ENCODE assay signal across 21 mouse cellular contexts in the genomic region with DNA sequence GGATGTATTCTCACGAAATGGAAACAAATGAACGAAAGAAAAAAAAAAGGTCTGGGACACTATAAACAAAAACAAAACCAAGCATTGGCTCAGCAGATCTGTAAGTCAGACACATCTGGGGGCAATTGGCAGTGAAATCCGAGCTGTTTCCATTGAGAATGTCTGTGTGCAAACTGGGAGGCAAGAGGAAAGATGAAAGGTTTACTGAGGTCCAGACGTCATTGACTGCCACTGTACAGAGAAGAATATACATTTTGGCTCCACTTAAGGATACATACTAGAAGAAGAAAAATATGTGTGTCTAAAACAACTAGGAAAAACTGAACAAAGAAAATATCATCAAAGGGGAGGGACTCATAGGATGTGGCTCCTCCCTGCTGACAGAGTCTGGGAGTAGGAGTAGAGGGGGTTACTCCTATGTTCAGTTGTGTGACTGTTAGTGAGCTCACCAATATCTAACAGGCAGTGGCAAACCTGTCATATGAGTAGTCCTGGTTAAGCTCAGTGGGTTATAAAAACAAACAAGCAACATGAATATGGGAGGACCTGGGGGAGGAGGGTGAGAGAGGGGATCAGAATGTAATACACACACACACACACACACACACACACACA.
DNase-seq lines count a peak whose midpoint lies in the region; ATAC-seq and TF ChIP-seq lines count a peak whose summit lies in the region.
"Had no signal": no experiment of that assay in that cellular context is flagged by ENCODE, and none has a peak within 500 bp of the region (broad histone marks: within the 10 kb centered on the region; RNA-seq: fewer than 3 reads in every experiment).

No protein-coding gene starts in this region.

- H3K9ac ChIP-seq in lung, embryonic 14.5 days = no peak overlapping the region
- H3K9ac ChIP-seq in neural tube, embryonic 11.5 days (ENCODE audit: low read length) = no peak overlapping the region
- H3K9ac ChIP-seq: forebrain, postnatal 0 days; heart, embryonic 12.5 days; hindbrain, embryonic 15.5 days; liver, embryonic 12.5 days; lung, embryonic 15.5 days had no signal

- H3K27me3 ChIP-seq in lung, embryonic 14.5 days (ENCODE audit: insufficient read depth, low read length) = no peaks in the 10 kb centered on the region
- H3K27me3 ChIP-seq in neural tube, embryonic 11.5 days (ENCODE audit: control insufficient read depth, insufficient read depth, low read length) = no peaks in the 10 kb centered on the region
- H3K27me3 ChIP-seq: heart, embryonic 12.5 days; hindbrain, embryonic 15.5 days; liver, embryonic 12.5 days; lung, embryonic 15.5 days had no signal

- no peak for TF ChIP-seq POLR2A in lung, adult 2 months (IDR thresholded peaks at IDR 0.05; ENCODE audit: borderline replicate concordance, extremely low read depth, low read depth, low read length)

- DNase-seq in lung, embryonic 14.5 days = peak; percentile 17
- DNase-seq in lung, adult 2 months = no peak
- peak; percentile 27 for DNase-seq in embryo, embryonic 11.5 days (ENCODE audit: low read depth, low spot score)
- peak; percentile 81 for DNase-seq in forelimb bud, embryonic 11.5 days (ENCODE audit: low read depth, low spot score)
- DNase-seq in neural tube, embryonic 11.5 days (ENCODE audit: low spot score) = peak; percentile 14
- DNase-seq in frontal cortex, postnatal 36 days (ENCODE audit: low spot score in 2 of 2) = no peak
- DNase-seq: cerebellum, adult 9-10 months; forebrain, postnatal 0 days; gastrocnemius, adult 2 months; heart, postnatal 14 days; kidney, adult 11 months; layer of hippocampus, postnatal 36 days; lung, postnatal 4 days; midbrain, embryonic 14.5 days; retina, postnatal 1 day had no signal

- H3K4me3 ChIP-seq in lung, embryonic 14.5 days (ENCODE audit: low read depth, low read length) = no peak overlapping the region
- H3K4me3 ChIP-seq in lung, adult 2 months (replicated peaks; ENCODE audit: extremely low read depth, low read depth, low read length) = no peak overlapping the region
- no peak overlapping the region for H3K4me3 ChIP-seq in neural tube, embryonic 11.5 days (ENCODE audit: low read depth, low read length)
- H3K4me3 ChIP-seq: gastrocnemius, adult 2 months; heart, embryonic 12.5 days; hindbrain, embryonic 15.5 days; liver, embryonic 12.5 days; lung, embryonic 15.5 days had no signal

- no peak for TF ChIP-seq CTCF in lung, embryonic 14.5 days (IDR thresholded peaks at IDR 0.05; ENCODE audit: low read depth)
- TF ChIP-seq CTCF in lung, adult 2 months (IDR thresholded peaks at IDR 0.05; ENCODE audit: insufficient read depth, low read length) = no peak

- H3K9me3 ChIP-seq in lung, embryonic 14.5 days (ENCODE audit: low read depth, low read length) = no peaks in the 10 kb centered on the region
- H3K9me3 ChIP-seq in neural tube, embryonic 11.5 days (ENCODE audit: control insufficient read depth, low read length) = no peaks in the 10 kb centered on the region
- H3K9me3 ChIP-seq: heart, embryonic 12.5 days; hindbrain, embryonic 15.5 days; liver, embryonic 12.5 days; lung, embryonic 15.5 days had no signal

- 23% methylated on average over 4 of the region's 4 CpGs for WGBS in lung, embryonic 14.5 days
- 25% methylated on average over 4 of the region's 4 CpGs for WGBS in lung, adult 2 months
- WGBS in neural tube, embryonic 11.5 days = 33% methylated on average over 4 of the region's 4 CpGs

- no peak overlapping the region for H3K27ac ChIP-seq in lung, embryonic 14.5 days (ENCODE audit: low read depth)
- no peak overlapping the region for H3K27ac ChIP-seq in neural tube, embryonic 11.5 days (ENCODE audit: low read depth, low read length)
- H3K27ac ChIP-seq: gastrocnemius, adult 2 months; hindbrain, embryonic 15.5 days; kidney, postnatal 0 days; liver, embryonic 12.5 days; lung, embryonic 15.5 days had no signal

- H3K4me1 ChIP-seq in lung, embryonic 14.5 days (ENCODE audit: insufficient read depth) = no peaks in the 10 kb centered on the region
- H3K4me1 ChIP-seq in lung, adult 2 months (ENCODE audit: control insufficient read depth, insufficient read depth, low read length) = no peaks in the 10 kb centered on the region
- H3K4me1 ChIP-seq in neural tube, embryonic 11.5 days (ENCODE audit: control insufficient read depth, insufficient read depth, low read length) = no peaks in the 10 kb centered on the region
- H3K4me1 ChIP-seq: liver, embryonic 12.5 days; lung, embryonic 15.5 days had no signal

- no peak for ATAC-seq in lung, embryonic 14.5 days (ENCODE audit: insufficient read depth)
- no peak for ATAC-seq in neural tube, embryonic 11.5 days (ENCODE audit: insufficient read depth, low FRiP score, low TSS enrichment)
- no peak for ATAC-seq in monocyte, adult 5-6 weeks (replicated peaks; ENCODE audit: insufficient number of reproducible peaks, low FRiP score, low TSS enrichment, poor library complexity, severe bottlenecking)
- ATAC-seq: forebrain, postnatal 0 days; liver, embryonic 12.5 days had no signal

- H3K36me3 ChIP-seq in lung, embryonic 14.5 days (ENCODE audit: insufficient read depth) = no peaks in the 10 kb centered on the region
- no peaks in the 10 kb centered on the region for H3K36me3 ChIP-seq in neural tube, embryonic 11.5 days (ENCODE audit: control insufficient read depth, insufficient read depth, low read length)
- H3K36me3 ChIP-seq: heart, embryonic 12.5 days; hindbrain, embryonic 15.5 days; liver, embryonic 12.5 days; lung, embryonic 15.5 days had no signal

- H3K4me2 ChIP-seq in lung, embryonic 14.5 days = no peak overlapping the region
- H3K4me2 ChIP-seq in neural tube, embryonic 11.5 days (ENCODE audit: low read depth) = no peak overlapping the region
- H3K4me2 ChIP-seq: heart, embryonic 12.5 days; hindbrain, embryonic 15.5 days; liver, embryonic 12.5 days; lung, embryonic 15.5 days had no signal

Comparison
In these comparisons a context has a peak if more than half of its experiments do, and no peak if none do; other contexts are left out.
1. DNase-seq: peak in lung, embryonic 14.5 days (single experiment), embryo, embryonic 11.5 days (single experiment), forelimb bud, embryonic 11.5 days (single experiment) and neural tube, embryonic 11.5 days (single experiment); none in lung, adult 2 months (single experiment) and frontal cortex, postnatal 36 days (0 of 2).